Mouse (Mus musculus) retina, postnatal 1 day (tissue): Measurements from ENCODE around the gene Olig1.

ENCODE experiments used
- DNase-seq: peaks from one replicate; pipeline ENCODE4 v3.0.0-alpha.2; 2012

Olig1 gene

DNA sequence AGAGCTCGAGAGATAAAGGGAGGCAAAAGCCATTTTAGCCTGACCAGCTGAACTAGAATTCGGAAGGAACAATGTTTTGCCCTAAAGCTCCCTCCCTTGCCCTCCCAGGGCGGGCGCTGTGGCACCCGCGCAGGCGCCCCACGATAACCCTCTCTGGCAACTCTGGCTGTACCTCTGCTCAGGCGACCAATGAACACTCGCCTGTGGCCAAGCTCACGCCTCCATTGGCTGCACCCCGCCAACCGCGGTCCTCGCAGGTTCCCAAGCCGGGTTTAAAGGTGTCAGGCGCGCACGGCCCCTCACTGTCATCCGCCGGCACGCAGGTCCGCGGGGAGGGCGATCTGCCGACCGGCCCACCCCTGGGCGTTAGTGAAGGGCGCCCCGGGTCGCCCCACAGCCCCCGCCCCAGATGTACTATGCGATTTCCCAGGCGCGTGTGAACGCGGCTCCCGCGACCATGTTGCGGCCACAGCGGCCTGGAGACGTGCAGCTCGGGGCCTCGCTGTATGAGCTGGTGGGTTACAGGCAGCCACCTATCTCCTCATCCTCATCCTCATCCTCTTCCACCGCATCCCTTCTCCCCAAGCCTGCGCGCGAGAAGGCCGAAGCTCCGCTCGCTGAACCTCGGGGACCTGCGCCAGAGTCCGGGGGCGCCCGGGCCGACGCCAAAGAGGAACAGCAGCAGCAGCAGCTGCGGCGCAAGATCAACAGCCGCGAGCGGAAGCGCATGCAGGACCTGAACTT is at the start of gene Olig1:
Gene Olig1, plus strand, starts transcription at position 305 of the 744 bp plus-strand sequence.
- peak; percentile 87 for DNase-seq

DNA sequence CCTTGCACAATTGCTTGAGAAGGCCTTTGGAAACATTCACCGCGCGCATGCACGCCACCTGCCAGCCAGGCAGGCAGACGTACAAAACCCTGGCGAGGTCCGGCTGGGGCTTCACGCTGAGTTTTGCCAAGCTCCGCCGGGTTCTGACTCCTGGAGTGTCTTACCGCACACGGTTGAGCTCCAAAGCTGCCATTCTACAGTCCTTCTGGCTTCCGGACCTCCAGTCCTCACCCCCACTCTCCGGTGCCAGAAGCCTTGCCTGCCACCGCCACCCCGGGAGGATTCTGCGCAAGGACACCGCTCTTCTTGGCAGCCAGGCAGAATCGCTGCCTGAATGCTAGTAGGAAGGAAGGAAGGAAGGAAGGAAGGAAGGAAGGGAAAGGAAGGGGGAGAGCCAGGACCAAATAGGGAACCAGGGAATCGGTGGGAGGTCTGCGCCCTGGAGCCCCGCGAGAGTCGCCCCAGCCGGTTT is 47.4 kb upstream of the Olig1 start:
- DNase-seq = peak; percentile 60

DNA sequence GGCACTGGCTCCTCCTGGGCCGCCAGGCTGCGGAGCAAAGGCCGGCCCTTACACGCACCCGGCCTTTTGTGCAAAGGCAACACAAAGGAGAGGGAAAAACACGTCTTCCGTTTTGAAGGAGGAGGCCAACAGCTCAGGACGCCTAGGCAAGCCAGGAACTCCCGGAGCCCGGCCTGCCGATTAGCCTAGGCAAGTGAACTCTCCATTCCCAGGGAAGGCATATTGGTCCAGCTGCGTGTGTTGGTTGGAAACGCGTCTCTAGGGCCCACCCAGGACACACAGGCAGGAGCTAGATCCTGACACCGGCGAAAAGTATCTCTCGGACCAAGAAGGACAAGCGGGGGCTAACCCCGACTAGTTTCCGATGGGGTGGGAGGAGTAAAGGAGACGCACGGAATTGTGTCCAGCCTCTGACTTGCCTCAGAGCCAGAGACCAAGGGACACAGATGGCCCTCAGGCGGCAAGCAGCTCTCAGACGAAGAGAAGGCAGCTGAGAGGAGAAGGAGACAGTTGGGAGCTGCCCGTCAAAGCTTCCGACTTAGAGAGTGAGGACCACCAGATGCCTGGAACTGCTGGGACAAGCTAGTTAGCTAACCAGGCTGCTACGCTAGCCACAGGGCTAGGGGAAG is 46.8 kb upstream of the Olig1 start:
- peak; percentile 83 for DNase-seq

DNA sequence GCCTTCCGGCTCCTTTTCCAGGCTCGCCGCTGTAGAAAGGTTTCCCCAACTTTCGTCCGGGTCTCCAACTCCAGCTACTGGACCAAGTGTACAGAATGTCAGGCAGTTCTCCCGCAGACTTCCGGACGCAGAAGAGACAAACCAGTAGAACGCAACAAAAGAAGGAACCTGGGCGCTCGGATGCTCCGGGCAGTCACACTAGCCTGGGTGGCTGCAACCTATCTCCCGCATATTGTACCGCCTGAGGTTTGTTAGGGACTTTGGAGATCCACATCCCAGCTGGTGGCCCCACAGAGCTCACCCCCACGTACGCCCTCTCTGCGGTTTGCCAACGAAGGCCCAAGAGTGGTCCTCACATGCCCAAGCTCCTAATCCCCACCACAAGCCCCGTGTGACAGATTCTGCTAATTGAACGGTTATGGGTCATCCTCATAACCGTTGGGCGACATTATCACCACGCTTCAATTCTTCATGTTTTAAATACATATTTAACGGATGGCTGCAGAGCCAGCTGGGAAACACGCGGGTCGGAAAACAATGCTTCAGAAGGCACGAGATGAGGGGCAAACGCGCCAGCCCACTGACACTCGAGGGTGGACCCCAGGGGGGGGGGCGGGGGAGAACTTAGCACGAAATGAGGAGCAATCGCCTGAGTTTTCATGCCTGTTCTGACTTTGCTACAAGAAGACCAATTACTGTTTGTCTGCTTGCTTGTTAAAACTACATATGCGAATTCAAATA is 46.1 kb upstream of the Olig1 start:
- peak; percentile 91 for DNase-seq

DNA sequence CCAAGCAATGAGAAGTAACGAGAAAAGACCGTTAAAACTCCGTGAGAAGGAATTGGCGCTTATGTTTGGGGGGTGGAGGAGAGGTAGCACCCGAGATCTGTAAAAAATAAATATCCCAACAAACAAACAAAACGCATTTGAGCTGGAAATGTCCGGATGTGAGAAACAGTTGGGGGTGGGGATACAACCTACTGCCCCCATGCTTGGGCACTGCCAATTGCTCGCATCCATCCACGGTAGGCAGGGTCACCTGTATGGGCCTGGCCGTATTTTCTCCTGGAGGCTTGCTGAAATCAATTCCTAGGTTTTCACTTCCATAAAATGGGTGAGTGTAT is 45.5 kb upstream of the Olig1 start:
- DNase-seq = no peak

DNA sequence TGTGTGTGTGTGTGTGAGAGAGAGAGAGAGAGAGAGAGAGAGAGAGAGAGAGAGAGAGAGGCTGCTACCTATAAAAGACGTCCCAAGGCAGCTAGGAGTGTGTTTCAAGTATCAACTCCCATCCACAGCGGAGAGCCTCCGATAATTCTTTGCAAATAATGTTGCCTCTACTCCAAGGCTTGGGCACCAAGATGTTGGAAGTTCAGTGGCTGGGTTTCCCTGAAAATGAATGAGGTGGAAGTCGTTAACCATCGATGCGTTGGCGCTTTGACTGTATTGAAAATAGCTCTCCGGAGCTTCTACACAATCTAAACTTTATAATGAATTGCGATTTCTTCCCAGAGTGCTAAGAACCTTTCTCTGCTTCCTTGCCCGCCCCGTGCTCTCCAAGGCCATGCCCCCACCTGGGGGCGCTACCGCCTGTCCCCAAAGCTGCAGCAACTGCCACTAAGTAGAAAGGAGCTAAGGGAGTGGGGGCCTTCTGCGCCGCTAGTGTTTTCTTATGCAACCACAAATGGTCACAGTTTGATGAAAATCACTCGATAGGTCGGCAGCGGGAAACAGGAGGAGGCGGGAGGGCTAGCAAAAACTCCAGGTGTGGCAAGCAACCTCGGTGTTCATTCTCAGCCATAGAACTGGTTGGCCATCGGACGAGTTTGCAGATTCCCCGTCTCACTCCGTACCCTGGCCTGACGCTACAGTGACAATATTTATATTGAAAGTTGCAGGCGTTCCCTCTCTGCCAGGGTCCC is 44.9 kb upstream of the Olig1 start:
- DNase-seq = peak; percentile 68

DNA sequence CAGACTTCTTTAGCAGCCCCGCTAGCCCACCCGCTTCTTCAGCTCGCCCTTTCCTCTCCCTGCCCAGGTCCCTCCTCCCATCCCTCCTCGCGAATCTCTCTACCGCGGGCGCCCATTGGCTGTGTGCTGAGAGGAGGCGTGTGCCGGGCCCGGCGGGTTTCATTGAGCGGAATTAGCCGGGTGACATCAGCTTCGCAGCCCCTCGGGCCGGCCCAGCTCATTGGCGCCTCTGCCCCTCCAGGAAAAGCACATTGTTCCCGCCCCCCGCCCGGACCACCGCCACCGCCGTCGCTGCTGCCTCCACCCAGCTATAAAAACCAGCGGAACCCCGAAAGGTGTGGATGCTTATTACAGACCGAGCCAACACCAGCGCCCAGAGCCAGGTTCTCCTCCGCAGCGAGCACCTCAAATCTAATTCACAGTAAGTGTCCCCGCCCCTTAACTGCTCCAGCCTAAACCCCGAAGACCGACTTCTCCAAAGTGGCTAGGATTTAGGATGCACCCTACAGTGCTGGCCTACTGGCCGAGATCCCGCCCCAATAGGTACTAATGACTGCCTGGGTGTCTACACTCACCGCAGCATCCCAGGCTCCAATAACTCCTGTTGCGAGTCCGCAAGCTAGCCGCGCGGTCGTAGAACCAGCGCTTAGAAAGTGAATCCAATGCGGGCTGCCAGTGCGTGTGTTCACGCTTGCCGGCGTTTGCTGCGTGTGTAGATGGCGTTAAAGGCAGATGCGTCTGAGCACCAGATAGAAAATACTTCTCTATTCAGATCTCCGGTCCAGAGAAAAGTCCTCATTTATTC is 44.1 kb upstream of the Olig1 start, which contains the start of gene Olig2:
Gene Olig2, plus strand, starts transcription at position 225 of the 805 bp plus-strand sequence.
- peak; percentile 91 for DNase-seq

DNA sequence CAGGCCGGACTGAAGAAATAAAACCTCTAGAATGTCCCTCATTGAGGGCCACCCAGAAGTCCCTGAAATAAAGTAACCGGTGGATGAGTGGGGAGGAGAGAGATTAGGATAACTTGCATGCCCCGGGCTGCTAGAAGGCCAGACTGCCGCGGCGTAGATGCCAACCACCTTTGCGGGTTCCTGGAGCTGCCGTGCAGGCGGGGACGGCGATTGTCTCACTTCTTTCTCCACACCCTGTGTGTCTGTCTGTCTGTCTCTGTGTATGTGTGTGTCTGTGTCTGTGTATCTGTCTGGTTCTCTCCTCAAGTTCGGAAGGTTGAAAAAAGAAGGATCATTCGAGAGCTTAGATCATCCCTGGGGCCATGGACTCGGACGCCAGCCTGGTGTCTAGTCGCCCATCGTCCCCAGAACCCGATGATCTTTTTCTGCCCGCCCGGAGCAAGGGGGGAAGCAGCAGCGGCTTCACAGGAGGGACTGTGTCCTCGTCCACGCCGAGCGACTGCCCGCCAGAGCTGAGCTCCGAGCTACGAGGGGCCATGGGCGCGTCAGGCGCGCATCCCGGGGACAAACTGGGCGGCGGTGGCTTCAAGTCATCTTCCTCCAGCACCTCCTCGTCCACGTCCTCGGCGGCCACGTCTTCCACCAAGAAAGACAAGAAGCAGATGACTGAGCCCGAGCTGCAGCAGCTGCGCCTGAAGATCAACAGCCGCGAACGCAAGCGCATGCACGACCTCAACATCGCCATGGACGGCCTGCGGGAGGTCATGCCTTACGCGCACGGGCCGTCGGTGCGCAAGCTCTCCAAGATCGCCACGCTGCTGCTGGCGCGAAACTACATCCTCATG is 43.3 kb upstream of the Olig1 start:
- DNase-seq = peak; percentile 64

DNA sequence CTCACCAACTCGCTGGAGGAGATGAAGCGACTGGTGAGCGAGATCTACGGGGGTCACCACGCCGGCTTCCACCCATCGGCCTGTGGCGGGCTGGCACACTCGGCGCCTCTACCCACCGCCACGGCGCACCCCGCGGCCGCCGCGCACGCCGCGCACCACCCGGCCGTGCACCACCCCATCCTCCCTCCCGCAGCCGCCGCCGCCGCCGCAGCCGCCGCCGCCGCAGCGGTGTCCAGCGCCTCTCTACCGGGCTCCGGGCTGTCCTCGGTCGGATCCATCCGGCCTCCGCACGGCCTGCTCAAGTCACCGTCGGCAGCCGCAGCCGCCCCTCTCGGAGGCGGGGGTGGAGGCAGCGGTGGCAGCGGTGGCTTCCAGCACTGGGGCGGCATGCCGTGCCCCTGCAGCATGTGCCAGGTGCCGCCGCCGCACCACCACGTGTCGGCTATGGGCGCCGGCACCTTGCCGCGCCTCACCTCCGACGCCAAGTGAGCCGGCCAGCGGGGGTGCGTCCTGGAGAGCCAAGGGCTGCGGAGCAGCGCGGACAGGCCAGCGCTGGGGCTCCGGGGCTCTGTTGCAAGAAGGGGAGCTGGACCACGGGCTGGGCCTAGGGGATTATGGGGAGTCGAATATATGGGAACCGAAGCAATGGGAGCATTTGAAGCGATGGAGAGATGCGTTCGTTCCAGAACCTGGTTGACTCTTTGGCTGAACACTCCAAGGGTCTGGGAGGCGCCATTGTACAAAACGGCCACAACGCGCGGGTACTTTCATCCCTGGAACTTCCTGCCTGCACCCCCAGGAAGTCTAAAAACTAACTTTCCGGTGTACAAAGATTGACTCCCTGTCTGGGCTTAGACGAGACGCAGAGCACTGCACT is 42.5 kb upstream of the Olig1 start:
- peak; percentile 34 for DNase-seq

DNA sequence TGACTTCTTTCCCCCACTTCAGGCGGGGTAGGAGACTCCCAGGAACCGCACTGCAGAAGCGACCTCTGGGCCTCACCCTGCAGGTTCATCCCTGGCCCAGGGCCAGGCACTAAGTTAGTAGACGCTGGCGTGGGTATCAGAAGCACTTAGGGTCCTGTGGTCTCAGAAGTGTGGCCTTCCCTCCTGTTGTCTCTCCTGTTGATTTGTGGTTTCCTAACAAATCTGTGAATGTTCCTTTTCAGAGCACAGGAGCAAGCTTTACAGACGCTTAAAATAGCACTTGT is 41.9 kb upstream of the Olig1 start:
- DNase-seq = no peak

DNA sequence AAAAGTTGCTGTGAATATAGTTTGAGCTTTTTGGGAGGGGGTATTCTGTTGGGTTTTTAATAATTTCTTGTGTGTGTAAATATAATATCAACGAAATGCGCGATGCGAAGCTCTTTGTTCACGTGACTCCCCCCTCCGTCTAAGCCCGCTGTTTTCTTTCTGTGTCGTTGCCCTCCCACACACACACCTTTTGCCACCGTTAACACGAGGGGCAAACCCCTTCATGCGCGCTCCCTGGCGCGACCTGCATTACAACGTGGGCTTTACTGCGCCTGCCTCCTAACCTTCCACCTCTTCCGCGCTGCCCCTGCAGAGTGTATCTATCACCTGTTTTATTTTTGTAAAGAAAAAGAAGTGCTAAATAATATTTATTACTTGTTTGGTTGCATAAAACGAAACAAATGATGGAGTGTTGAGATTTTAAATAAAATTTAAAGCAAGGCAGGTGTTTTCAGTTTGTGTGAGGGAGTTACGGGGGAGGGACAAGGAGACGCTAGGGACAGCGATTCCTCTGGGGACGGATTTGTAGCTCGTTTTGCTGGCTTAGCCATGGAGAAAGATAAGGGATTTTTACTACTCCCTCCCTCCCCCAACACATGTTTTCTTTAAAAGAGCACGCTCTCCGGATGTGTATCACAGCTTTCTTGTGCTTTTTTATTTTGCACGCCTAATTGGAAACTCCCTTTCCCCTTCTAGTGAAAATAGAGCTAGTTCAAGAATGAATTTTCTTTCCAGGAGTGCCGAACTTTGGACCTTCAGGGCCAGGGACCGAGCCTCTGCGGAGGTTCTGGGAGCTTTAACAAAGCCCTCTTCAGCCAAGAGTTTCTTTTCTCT is 41.1 kb upstream of the Olig1 start:
- DNase-seq = no peak

DNA sequence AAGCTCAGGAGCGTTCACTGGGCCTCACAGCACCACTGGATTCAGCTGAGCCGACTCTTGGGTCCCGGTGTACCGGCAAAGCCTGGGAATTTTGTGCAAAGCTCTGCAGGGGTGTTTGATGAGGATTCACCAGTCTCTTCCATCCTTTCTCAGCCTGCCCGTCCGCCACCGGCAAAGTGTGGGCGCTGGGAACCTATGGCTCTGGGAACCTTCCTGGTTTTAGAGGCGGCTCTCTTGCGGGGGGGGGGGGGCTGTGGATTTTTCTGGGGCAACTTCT is 40.6 kb upstream of the Olig1 start:
- no peak for DNase-seq

DNA sequence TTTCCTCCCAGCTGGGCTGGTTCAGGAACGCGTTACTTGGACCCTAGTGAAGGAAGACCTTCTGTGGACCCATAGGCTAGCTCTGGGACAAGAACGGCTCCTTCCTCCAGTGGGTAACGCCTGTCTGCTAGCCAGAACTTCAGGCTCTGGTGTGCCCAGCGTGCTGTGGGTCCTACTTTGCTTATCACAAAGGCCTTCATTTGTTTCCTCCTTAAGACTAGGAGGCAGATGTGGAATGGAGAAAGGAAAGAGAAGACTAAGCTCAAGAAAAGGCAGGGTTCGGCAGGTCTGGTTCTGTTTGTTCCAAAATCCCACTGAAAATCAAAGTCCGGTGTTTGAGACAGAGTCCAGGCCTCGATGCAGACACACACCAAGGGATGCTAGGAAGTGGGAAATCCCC is 39.9 kb upstream of the Olig1 start:
- no peak for DNase-seq

DNA sequence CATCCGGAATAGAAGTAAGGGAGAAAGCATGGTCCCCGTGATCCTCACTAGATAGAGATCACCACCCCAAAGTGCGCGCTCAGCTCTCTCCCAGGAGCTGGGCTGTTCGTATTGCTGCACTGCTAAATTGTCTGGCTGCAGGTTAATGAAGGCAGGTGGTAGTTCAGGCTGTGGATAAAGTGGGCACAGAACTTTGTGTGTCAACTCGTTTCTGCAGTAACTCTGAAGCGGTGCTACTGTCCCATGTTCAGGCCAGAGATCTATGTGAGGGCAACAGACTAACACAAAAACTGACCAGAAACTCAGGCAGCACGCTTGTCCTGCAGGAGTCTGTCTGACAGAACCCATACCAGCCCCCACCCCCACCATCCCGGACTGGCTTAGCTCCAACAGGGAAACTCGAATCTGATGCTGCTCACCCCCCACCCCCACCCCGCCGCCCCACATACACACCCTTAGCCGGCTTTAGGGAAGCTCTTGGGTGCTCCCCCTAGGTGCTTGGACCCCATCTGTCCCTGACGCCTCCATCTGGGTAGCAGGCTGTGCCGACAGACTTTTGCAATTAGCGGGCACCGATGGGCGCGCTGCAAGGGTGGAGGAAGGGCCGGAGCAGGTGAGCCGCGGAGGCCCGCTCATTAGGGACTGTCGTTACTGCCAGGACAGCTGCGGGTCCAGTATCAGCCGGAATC is 37.6 kb upstream of the Olig1 start:
- peak; percentile 82 for DNase-seq

DNA sequence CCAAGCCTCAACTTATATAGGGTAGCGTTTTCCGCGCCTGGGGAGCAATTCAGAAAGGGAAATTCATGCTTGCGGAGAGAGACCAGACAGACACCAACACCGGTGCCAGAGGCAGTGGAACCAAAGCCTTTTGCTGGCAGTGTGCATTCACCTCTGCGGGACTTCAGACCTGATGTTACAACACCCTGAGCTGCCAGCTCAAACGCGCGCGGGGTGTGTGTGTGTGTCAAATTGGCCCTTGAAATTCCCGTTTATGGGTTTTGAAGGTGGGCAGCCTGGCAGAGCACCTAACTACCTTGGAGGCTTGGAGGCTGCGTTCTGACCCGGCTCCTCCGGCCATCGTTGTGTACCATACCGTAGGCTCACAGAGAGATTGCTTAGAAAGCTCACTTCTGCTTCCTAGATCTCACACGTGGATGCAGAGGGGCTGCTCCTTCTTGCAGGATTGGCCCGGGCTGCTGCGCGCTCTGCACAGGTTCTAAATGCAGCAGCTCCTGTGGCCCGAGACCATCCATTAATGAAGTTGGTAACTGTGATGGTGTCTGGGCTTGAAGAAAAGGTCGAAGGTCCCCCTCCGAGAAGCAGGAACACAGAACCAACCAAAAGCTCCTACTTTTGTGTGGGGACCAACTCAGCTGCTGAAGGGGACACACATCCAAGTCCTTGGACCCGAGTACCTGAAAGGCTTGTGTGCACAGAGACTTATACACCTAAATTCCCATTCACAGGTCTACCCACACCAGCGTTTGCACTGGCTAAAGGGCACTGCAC is 36.9 kb upstream of the Olig1 start:
- DNase-seq = no peak

DNA sequence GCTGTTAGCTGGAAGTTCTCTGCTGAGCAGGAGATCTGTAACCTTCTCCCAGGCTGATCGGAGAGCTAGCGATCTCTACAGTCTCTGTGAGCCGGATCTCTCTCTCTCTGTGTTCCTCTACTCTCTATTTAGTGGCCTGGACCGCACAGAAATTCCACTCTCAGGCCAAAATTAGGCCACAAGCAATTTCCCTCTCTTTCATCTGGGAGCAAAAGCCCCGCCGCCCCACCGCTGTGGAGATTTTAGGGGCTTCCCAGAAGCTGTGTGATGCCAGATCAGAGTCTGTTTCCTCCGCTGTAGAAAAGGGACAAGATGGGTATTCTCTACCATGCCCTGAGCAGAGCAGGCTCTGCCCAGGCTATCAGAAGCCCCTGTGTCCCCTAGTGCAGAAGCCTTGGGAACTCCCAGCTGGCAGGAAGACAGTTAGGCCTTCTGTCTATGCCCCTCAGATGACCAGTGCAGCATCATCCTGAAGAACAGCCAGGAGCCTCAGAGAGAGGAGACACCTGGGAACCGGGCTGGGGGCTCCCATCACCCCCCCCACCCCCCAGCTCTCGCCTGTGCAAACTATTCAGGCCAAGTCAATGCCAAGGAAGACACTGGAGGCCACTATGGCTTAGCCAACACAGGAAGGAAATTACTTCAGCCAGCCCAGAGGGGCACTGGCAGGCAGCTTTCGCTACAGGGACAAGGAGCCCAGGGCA is 36.2 kb upstream of the Olig1 start:
- DNase-seq = peak; percentile 49

DNA sequence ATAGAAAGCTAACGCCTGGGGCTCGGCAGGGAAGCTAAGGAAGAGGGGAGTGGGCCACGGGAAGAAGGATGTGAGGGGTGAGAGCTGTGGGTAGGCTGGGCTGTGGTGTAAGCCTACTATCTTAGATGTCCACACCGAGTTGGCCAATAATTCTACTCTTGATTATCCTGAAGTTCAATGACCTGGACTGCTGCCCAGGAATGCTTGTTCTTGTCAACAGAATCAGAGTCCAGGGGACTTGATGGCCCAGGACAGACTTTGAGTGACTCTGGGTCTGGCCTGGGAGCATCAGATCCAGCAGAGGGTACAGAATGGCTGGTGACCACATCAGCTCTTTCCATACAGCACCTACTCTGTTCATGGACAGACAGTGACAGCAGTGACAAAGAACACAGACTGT is 30.5 kb upstream of the Olig1 start:
- DNase-seq = no peak

DNA sequence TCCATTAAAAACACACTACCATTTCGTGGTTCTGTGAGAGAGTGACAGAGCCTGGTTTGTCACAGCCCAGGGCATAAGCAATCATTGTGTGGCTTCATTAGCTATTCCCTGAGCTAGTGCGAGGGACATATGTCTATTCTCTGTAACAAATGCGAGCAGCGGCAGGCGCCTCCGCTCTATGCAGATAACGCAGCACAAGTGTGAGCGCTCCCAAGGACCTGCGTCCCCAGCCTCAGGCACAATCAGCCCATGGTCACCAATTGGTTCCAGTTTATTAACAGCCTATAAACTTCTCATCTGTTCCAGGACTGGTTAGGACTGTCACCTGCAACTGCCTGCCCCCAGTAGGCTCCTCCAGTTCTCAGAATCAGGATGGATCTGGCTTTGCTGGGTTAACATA is 23.3 kb upstream of the Olig1 start:
- DNase-seq = peak; percentile 41
